Mouse (Mus musculus): Measurements from ENCODE around the gene Pogz. TPM values are rescaled to one million over a fixed set of nuclear protein-coding genes. Genes with fewer than 3 reads are reported as not detected.
"Not testable (repeated sequence)": the region's sequence is repeated elsewhere in the genome, so short reads cannot be mapped to it uniquely, and the experiment has no call there.

Pogz gene
- polyA plus RNA-seq, 1 experiment from 2014 or later = 4.8 TPM

- Histone ChIP-seq H3K36me3 (ENCODE audit: control insufficient read depth, insufficient read depth) (no peaks in the 10 kb centered on the region), H3K9me3 (ENCODE audit: control insufficient read depth) (no peaks in the 10 kb centered on the region), H3K27ac (ENCODE audit: low read depth, low read length) (no peak overlapping the region), H3K4me1 (replicated peaks; ENCODE audit: control insufficient read depth, insufficient read depth, low read length) (no peaks in the 10 kb centered on the region), H3K27me3 (replicated peaks; ENCODE audit: control insufficient read depth, insufficient read depth, low read length) (no peaks in the 10 kb centered on the region), H3K9ac (ENCODE audit: low read depth, low read length) (no peak overlapping the region), H3K4me3 (ENCODE audit: low read depth, low read length) (no peak overlapping the region), H3K4me2 (replicated peaks; ENCODE audit: low read depth) (no peak overlapping the region)
- 71% methylated on average over 3 of the region's 3 CpGs for WGBS
- ATAC-seq = no peak
- TF ChIP-seq CTCF (IDR thresholded peaks at IDR 0.05; ENCODE audit: low read depth) = no peak
Observed at GRCm38 (mm10) chr3:94894076-94894475, 56.7 kb downstream of the Pogz start.

- Histone ChIP-seq H3K27ac (ENCODE audit: low read depth, low read length) (no peak overlapping the region), H3K9me3 (ENCODE audit: control insufficient read depth) (no peaks in the 10 kb centered on the region), H3K4me3 (ENCODE audit: low read depth, low read length) (no peak overlapping the region), H3K4me2 (replicated peaks; ENCODE audit: low read depth) (no peak overlapping the region), H3K4me1 (replicated peaks; ENCODE audit: control insufficient read depth, insufficient read depth, low read length) (no peaks in the 10 kb centered on the region), H3K27me3 (replicated peaks; ENCODE audit: control insufficient read depth, insufficient read depth, low read length) (no peaks in the 10 kb centered on the region), H3K36me3 (ENCODE audit: control insufficient read depth, insufficient read depth) (no peaks in the 10 kb centered on the region), H3K9ac (ENCODE audit: low read depth, low read length) (no peak overlapping the region; the same call in 1 of the 2 replicates)
- peak; percentile 51; the same call in 1 of the 2 replicates for ATAC-seq
- 18% methylated on average over 7 of the region's 7 CpGs for WGBS
- peak; percentile 85 for TF ChIP-seq CTCF (IDR thresholded peaks at IDR 0.05; ENCODE audit: low read depth)
Observed at GRCm38 (mm10) chr3:94902747-94903146, 65.4 kb downstream of the Pogz start.

- H3K27me3 ChIP-seq (replicated peaks; ENCODE audit: control insufficient read depth, insufficient read depth, low read length); ATAC-seq; H3K4me3 ChIP-seq (ENCODE audit: low read depth, low read length); H3K4me2 ChIP-seq (replicated peaks; ENCODE audit: low read depth); H3K27ac ChIP-seq (ENCODE audit: low read depth, low read length); H3K4me1 ChIP-seq (replicated peaks; ENCODE audit: control insufficient read depth, insufficient read depth, low read length); H3K9me3 ChIP-seq (ENCODE audit: control insufficient read depth); H3K9ac ChIP-seq (ENCODE audit: low read depth, low read length); H3K36me3 ChIP-seq (ENCODE audit: control insufficient read depth, insufficient read depth): not testable (repeated sequence)
- peak; percentile 45 for TF ChIP-seq CTCF (IDR thresholded peaks at IDR 0.05; ENCODE audit: low read depth)
- 62% methylated on average over 3 of the region's 3 CpGs for WGBS
Observed at GRCm38 (mm10) chr3:94904759-94905158, 67.4 kb downstream of the Pogz start.

GRCm38 (mm10) chr3:94906482-94906881, 69.1 kb downstream of the Pogz start:
- ATAC-seq = no peak
- no peaks in the 10 kb centered on the region for H3K9me3 ChIP-seq (ENCODE audit: control insufficient read depth)
- WGBS = 53% methylated on average over 1 of the region's 1 CpGs
- H3K27ac ChIP-seq (ENCODE audit: low read depth, low read length) = no peak overlapping the region
- H3K4me1 ChIP-seq (replicated peaks; ENCODE audit: control insufficient read depth, insufficient read depth, low read length) = no peaks in the 10 kb centered on the region
- H3K27me3 ChIP-seq (replicated peaks; ENCODE audit: control insufficient read depth, insufficient read depth, low read length) = no peaks in the 10 kb centered on the region
- H3K4me3 ChIP-seq (ENCODE audit: low read depth, low read length) = no peak overlapping the region
- no peak for TF ChIP-seq CTCF (IDR thresholded peaks at IDR 0.05; ENCODE audit: low read depth)
- no peak overlapping the region for H3K4me2 ChIP-seq (replicated peaks; ENCODE audit: low read depth)
- no peak overlapping the region for H3K9ac ChIP-seq (ENCODE audit: low read depth, low read length)
- H3K36me3 ChIP-seq (ENCODE audit: control insufficient read depth, insufficient read depth) = no peaks in the 10 kb centered on the region

- Histone ChIP-seq H3K4me1 (replicated peaks; ENCODE audit: control insufficient read depth, insufficient read depth, low read length) (no peaks in the 10 kb centered on the region), H3K36me3 (ENCODE audit: control insufficient read depth, insufficient read depth) (no peaks in the 10 kb centered on the region), H3K27me3 (replicated peaks; ENCODE audit: control insufficient read depth, insufficient read depth, low read length) (no peaks in the 10 kb centered on the region), H3K9ac (ENCODE audit: low read depth, low read length) (no peak overlapping the region), H3K9me3 (ENCODE audit: control insufficient read depth) (no peaks in the 10 kb centered on the region), H3K27ac (ENCODE audit: low read depth, low read length) (no peak overlapping the region), H3K4me3 (ENCODE audit: low read depth, low read length) (no peak overlapping the region), H3K4me2 (replicated peaks; ENCODE audit: low read depth) (no peak overlapping the region)
- 61% methylated on average over 2 of the region's 2 CpGs for WGBS
- no peak for ATAC-seq
- TF ChIP-seq CTCF (IDR thresholded peaks at IDR 0.05; ENCODE audit: low read depth) = no peak
Observed at GRCm38 (mm10) chr3:94911050-94911693, 73.8 kb downstream of the Pogz start.

- H3K4me3 ChIP-seq (ENCODE audit: low read depth, low read length) = no peak overlapping the region
- H3K9ac ChIP-seq (ENCODE audit: low read depth, low read length) = no peak overlapping the region
- no peaks in the 10 kb centered on the region for H3K36me3 ChIP-seq (ENCODE audit: control insufficient read depth, insufficient read depth)
- WGBS = 26% methylated on average over 5 of the region's 5 CpGs
- peak; percentile 93 for ATAC-seq
- H3K27me3 ChIP-seq (replicated peaks; ENCODE audit: control insufficient read depth, insufficient read depth, low read length) = no peaks in the 10 kb centered on the region
- H3K9me3 ChIP-seq (ENCODE audit: control insufficient read depth) = no peaks in the 10 kb centered on the region
- H3K4me1 ChIP-seq (replicated peaks; ENCODE audit: control insufficient read depth, insufficient read depth, low read length) = no peaks in the 10 kb centered on the region
- H3K4me2 ChIP-seq (replicated peaks; ENCODE audit: low read depth) = no peak overlapping the region
- H3K27ac ChIP-seq (ENCODE audit: low read depth, low read length) = peak overlapping the region; percentile 80
- TF ChIP-seq CTCF (IDR thresholded peaks at IDR 0.05; ENCODE audit: low read depth) = no peak
Observed at GRCm38 (mm10) chr3:94913801-94914200, 76.4 kb downstream of the Pogz start.

Data from intestine, postnatal 0 days (tissue).